Mouse (Mus musculus) heart, postnatal 0 days (tissue): ENCODE measurements around the gene Usp7.

Source experiments
- CTCF ChIP-seq: IDR thresholded peaks from 2 replicates; pipeline ENCODE4 v1.5.1; 2016; ENCODE audit warnings: antibody characterized with exemption, control low read depth, low read depth
- EP300 ChIP-seq: IDR thresholded peaks from 2 replicates; pipeline ENCODE4 v1.6.1; 2016; ENCODE audit warnings: antibody characterized with exemption, low read depth

GRCm38 (mm10) chr16:8686871-8687535 is 105.1 kb downstream of the Usp7 start:
- TF ChIP-seq CTCF, result no peak
- TF ChIP-seq EP300, result no peak
